Mouse (Mus musculus): ENCODE measurements at regions not wholly inside any gene's neighbourhood (a gene's known extent, or its start where the extent isn't known, plus 50 kb on each side); places are given as distances from the start of the nearest gene placed in this dataset.

DNA sequence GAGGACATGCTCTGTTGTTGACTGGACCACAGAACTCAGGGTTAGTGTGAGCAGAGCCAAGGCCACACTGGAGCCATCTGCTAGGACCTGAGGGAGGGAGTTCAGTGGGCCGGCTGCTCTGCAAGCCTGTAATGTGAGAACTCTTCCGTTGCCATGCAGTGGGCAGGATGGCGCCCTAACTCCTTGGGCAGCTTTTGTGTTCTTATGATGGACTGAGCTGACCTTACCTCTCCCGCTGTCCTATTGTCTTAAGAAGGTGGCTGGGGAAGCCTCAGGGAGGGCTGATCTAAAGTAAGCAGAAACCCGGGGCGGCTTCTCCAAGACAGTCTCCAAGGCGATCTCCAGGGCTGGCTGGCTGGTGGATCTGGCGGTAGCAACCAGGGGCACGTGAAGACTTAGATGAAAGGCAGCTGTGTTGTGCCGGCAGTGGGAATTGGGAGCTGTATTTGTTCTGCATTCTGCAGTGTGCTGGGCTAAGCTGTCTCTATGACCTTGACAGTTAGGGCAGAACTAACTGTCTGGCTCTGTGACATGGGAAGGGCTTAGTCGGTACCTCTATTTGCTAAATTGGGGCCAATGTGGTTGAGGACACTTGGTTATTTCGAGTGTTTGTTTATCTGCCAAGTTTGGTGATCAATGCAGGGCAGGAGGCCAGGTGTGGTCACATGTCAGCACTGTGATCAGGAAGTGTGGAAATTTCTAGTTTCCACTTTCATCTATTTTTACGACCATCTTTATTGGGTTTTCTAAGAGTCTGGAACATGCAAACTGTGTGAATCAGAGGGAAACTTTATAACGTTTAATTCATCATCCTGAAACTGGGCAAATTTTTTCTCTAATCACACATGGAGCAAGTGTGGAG lies 843.1 kb upstream of the Car8 start:
- Histone ChIP-seq H3K27me3 (ENCODE audit: control insufficient read depth, insufficient read depth, low read length) (no peaks in the 10 kb centered on the region), H3K9ac (ENCODE audit: low read length) (no peak overlapping the region), H3K36me3 (ENCODE audit: control insufficient read depth, insufficient read depth, low read length) (no peaks in the 10 kb centered on the region), H3K9me3 (ENCODE audit: control insufficient read depth, low read length) (no peaks in the 10 kb centered on the region), H3K4me2 (ENCODE audit: low read depth) (no peak overlapping the region), H3K4me1 (ENCODE audit: control insufficient read depth, insufficient read depth, low read length) (peaks cover 5% of the 10 kb centered on the region; the same call in 1 of the 2 replicates), H3K4me3 (ENCODE audit: low read depth, low read length) (no peak overlapping the region), H3K27ac (ENCODE audit: low read depth, low read length) (no peak overlapping the region)
- DNase-seq (ENCODE audit: low spot score) (peak; percentile 52), ATAC-seq (ENCODE audit: insufficient read depth, low FRiP score, low TSS enrichment) (peak; percentile 27; the same call in 1 of the 2 replicates)
- 41% methylated on average over 14 of the region's 14 CpGs for WGBS

DNA sequence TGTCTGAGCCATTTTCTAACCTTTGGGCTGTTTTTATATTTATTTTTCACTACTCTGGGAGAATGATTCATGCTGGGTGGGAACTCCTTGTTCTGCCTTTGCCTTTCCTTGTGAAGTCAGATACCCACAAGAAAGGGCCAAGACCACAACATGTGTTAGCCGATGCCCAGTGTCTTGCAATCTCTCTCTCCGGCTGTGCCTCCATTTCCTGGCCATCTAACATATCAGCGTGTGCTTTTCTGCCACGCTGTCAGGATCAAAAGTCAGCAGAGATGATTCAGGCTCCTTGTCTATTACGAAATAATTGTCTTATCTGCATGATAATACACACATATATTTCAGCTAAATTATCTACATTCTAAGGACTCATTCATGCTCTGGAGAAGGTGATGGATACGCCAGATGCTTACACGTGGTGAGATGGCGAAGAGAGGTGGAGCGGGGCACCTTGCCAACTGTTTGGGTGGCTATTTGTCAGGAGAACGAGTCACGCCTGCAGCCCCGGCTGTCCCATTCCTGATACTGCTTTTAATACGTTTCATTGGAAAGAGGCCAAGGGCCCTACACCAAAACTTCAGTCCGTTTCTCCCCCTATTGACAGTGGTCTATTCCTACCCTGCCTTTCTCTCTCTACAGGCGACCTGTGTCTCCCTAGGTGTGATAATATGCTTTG lies 842.1 kb upstream of the Car8 start:
- ATAC-seq (ENCODE audit: insufficient read depth, low FRiP score, low TSS enrichment) (no peak), DNase-seq (ENCODE audit: low spot score) (no peak)
- no peaks in the 10 kb centered on the region for H3K9me3 ChIP-seq (ENCODE audit: control insufficient read depth, low read length)
- H3K4me2 ChIP-seq (ENCODE audit: low read depth), result no peak overlapping the region
- no peak overlapping the region for H3K9ac ChIP-seq (ENCODE audit: low read length)
- WGBS, result 86% methylated on average over 15 of the region's 15 CpGs
- H3K4me1 ChIP-seq (ENCODE audit: control insufficient read depth, insufficient read depth, low read length), result peaks cover 5% of the 10 kb centered on the region; the same call in 1 of the 2 replicates
- no peak overlapping the region for H3K27ac ChIP-seq (ENCODE audit: low read depth, low read length)
- no peak overlapping the region for H3K4me3 ChIP-seq (ENCODE audit: low read depth, low read length)
- H3K36me3 ChIP-seq (ENCODE audit: control insufficient read depth, insufficient read depth, low read length), result no peaks in the 10 kb centered on the region
- no peaks in the 10 kb centered on the region for H3K27me3 ChIP-seq (ENCODE audit: control insufficient read depth, insufficient read depth, low read length)

DNA sequence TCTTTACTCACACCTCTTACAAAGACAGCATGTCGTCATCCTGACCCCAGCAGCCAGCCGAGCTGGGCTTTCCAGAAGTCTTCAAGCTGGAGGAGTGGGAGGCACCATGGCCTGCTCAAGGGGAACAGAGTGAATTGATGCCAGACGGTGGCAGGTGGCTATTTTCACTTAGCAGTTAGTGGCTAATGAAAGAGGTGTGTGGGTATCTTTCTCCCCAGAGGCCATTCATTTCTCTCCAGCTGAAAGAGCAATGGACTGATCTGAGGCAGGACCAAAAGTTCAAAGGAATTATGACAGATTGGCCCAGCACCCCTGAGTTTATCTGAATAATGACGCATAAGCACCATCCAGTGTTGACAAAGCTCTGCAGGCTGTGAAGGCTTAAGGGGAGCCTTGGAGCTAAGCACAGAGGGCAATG lies 841.0 kb upstream of the Car8 start:
- Histone ChIP-seq H3K9me3 (ENCODE audit: control insufficient read depth, low read length) (no peaks in the 10 kb centered on the region), H3K4me3 (ENCODE audit: low read depth, low read length) (no peak overlapping the region), H3K36me3 (ENCODE audit: control insufficient read depth, insufficient read depth, low read length) (no peaks in the 10 kb centered on the region), H3K27me3 (ENCODE audit: control insufficient read depth, insufficient read depth, low read length) (no peaks in the 10 kb centered on the region), H3K4me1 (ENCODE audit: control insufficient read depth, insufficient read depth, low read length) (peaks cover 5% of the 10 kb centered on the region; the same call in 1 of the 2 replicates), H3K9ac (ENCODE audit: low read length) (no peak overlapping the region), H3K27ac (ENCODE audit: low read depth, low read length) (no peak overlapping the region), H3K4me2 (ENCODE audit: low read depth) (no peak overlapping the region)
- DNase-seq (ENCODE audit: low spot score) (peak; percentile 33), ATAC-seq (ENCODE audit: insufficient read depth, low FRiP score, low TSS enrichment) (no peak)
- 34% methylated on average over 4 of the region's 4 CpGs for WGBS

DNA sequence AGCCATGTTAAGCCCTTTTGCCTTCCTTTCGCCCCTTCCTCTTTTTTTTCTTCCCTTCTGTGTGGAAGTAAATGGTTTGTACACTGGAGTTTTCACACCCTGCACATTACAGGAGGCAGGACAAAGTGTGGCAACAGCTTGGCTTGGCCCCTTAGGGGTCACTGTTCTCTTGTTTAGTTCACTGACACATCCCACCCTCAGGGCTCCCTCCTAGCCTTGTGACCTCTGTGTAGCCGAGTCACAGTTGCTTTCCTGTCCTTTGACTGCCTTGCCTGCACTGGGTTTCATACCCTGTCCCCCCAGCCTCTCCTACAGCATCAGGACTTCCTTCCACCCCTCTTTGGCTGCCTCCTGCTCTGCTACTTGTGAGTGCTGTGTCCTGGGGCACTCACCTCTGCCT lies 835.6 kb upstream of the Car8 start:
- no peak overlapping the region for H3K4me2 ChIP-seq (ENCODE audit: low read depth)
- H3K36me3 ChIP-seq (ENCODE audit: control insufficient read depth, insufficient read depth, low read length), result no peaks in the 10 kb centered on the region
- H3K27ac ChIP-seq (ENCODE audit: low read depth, low read length), result 0 out of 2 replicates have a peak overlapping the region, but pooled peaks have one; percentile 53
- H3K4me1 ChIP-seq (ENCODE audit: control insufficient read depth, insufficient read depth, low read length), result peaks cover 10% of the 10 kb centered on the region; the same call in 1 of the 2 replicates
- no peak for ATAC-seq (ENCODE audit: insufficient read depth, low FRiP score, low TSS enrichment)
- 34% methylated on average over 2 of the region's 2 CpGs for WGBS
- no peak for DNase-seq (ENCODE audit: low spot score)
- H3K9me3 ChIP-seq (ENCODE audit: control insufficient read depth, low read length), result no peaks in the 10 kb centered on the region
- no peak overlapping the region for H3K4me3 ChIP-seq (ENCODE audit: low read depth, low read length)
- H3K27me3 ChIP-seq (ENCODE audit: control insufficient read depth, insufficient read depth, low read length), result no peaks in the 10 kb centered on the region
- H3K9ac ChIP-seq (ENCODE audit: low read length), result no peak overlapping the region

DNA sequence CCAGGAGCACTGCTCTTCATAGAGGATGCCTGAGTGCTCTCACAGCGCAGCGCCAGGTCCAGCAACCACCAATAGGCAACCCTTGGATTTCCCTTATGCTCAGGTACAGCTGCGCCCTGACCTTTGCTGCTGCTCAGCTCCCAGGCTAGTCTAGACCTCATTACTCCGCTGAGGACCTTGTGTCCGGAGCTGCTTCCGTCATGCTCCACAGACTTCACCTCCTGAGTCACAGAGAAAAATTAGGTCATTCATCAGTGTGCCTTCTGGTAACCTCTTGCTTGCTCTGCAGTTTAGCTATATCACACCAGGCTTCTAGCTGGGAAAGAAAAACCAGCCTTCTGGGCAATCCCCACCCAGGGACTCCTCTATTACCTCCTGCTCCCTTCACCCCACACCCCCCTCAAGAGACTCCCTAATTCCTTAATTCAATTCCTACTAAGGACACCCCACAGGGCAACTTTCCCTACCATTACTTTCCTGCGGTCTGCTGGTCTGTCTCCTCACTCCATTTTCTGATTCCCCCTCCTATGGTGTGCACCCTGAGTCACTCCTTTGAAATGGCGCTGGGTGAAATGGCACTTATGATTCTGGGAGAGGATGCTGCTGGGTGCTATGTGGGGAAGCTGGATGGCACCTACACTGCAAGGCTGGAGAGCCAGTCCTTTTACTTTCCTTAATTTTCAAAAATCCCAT lies 835.0 kb upstream of the Car8 start:
- ATAC-seq (ENCODE audit: insufficient read depth, low FRiP score, low TSS enrichment) (0 out of 2 replicates have a peak, but pooled peaks have one; percentile 38), DNase-seq (ENCODE audit: low spot score) (peak; percentile 34)
- Histone ChIP-seq H3K9me3 (ENCODE audit: control insufficient read depth, low read length) (no peaks in the 10 kb centered on the region), H3K4me1 (ENCODE audit: control insufficient read depth, insufficient read depth, low read length) (peaks cover 10% of the 10 kb centered on the region; the same call in 1 of the 2 replicates), H3K4me3 (ENCODE audit: low read depth, low read length) (no peak overlapping the region), H3K36me3 (ENCODE audit: control insufficient read depth, insufficient read depth, low read length) (no peaks in the 10 kb centered on the region), H3K9ac (ENCODE audit: low read length) (no peak overlapping the region), H3K27ac (ENCODE audit: low read depth, low read length) (no peak overlapping the region), H3K27me3 (ENCODE audit: control insufficient read depth, insufficient read depth, low read length) (no peaks in the 10 kb centered on the region), H3K4me2 (ENCODE audit: low read depth) (no peak overlapping the region)
- 59% methylated on average over 8 of the region's 8 CpGs for WGBS

DNA sequence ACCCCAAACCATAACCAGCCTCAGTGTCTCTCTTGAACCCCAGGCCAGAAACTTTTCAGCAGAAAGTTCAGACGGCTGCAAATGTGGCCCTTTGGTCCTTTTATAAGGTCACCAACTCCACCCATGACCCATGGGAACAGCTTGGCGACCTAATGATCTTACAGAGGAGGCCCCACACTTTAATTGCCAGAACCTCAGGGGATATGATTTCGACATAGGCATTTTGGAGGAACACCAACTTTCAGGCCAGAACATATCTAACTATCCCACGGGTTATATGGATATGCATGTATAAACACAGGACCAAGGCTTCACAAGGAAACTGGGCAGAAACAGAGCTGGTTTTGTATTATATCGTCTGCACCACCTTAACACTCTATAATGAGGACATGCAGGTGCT lies 833.5 kb upstream of the Car8 start:
- Histone ChIP-seq H3K4me3 (ENCODE audit: low read depth, low read length) (no peak overlapping the region), H3K4me2 (ENCODE audit: low read depth) (no peak overlapping the region), H3K4me1 (ENCODE audit: control insufficient read depth, insufficient read depth, low read length) (peaks cover 10% of the 10 kb centered on the region; the same call in 1 of the 2 replicates), H3K36me3 (ENCODE audit: control insufficient read depth, insufficient read depth, low read length) (no peaks in the 10 kb centered on the region), H3K9me3 (ENCODE audit: control insufficient read depth, low read length) (no peaks in the 10 kb centered on the region), H3K27ac (ENCODE audit: low read depth, low read length) (no peak overlapping the region), H3K27me3 (ENCODE audit: control insufficient read depth, insufficient read depth, low read length) (no peaks in the 10 kb centered on the region), H3K9ac (ENCODE audit: low read length) (no peak overlapping the region)
- WGBS, result 75% methylated on average over 5 of the region's 5 CpGs
- ATAC-seq (ENCODE audit: insufficient read depth, low FRiP score, low TSS enrichment) (no peak), DNase-seq (ENCODE audit: low spot score) (no peak)

DNA sequence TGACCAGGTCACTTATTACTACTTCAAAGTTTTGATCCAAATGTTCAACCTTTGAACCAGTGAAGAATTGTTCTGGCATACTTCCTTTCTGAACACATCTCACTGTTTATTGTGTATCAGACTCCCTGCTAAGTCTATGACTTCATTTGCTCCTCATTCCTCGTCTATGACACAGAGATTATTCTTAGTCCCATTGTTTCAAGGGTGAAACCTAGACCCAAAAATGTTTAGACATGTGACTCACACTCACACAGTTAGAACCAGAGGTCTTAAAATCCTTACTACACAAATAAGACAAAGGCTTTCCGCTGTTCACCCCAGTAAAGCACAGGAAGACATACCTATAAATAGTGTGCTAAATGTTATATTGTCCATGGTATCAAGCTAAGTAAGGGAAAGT lies 829.0 kb upstream of the Car8 start:
- no peaks in the 10 kb centered on the region for H3K36me3 ChIP-seq (ENCODE audit: control insufficient read depth, insufficient read depth, low read length)
- H3K4me2 ChIP-seq (ENCODE audit: low read depth), result no peak overlapping the region
- H3K27me3 ChIP-seq (ENCODE audit: control insufficient read depth, insufficient read depth, low read length), result no peaks in the 10 kb centered on the region
- no peak overlapping the region for H3K27ac ChIP-seq (ENCODE audit: low read depth, low read length)
- H3K9me3 ChIP-seq (ENCODE audit: control insufficient read depth, low read length), result no peaks in the 10 kb centered on the region
- no peak overlapping the region for H3K9ac ChIP-seq (ENCODE audit: low read length)
- H3K4me1 ChIP-seq (ENCODE audit: control insufficient read depth, insufficient read depth, low read length), result no peaks in the 10 kb centered on the region
- DNase-seq (ENCODE audit: low spot score) (no peak), ATAC-seq (ENCODE audit: insufficient read depth, low FRiP score, low TSS enrichment) (no peak)
- WGBS, result 72% methylated on average over 2 of the region's 2 CpGs
- H3K4me3 ChIP-seq (ENCODE audit: low read depth, low read length), result no peak overlapping the region

DNA sequence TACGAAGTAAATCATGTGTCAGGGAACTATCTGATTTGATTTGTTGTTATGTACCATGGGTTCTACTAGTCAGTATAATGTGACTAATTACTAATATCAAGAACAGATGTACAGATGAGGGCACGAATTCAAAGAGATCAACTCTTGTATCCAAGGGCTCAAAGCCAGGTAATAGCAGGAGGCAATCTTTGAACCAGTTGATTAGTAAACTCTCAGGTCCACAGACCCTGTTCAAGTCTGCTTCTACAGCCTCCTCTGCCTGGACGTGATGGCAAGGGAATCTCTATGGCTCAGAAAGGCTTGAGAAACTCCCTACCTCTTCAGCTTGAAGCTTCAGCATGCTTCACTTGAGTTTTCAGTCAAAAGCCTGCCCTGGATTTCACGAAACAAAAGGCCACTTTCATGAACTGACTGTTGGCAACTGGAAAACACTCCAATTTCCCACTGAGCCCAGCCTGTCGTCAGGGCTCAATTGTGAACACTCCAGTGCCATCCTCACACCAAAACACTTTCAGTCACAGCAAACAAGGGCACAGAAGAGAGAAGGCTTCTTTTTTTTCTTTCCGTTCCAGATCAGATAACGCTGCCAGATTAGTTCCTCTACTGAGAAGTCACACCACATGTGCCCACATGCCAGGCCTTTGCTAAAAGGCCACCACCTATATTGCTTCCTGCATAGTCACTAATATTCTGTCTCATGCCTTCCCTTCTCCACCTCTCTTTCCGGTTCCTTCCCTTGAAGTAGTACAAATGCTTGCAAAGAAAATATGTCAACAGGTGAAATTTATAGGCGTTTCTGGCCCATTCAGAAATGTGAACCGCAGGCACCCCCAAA lies 827.4 kb upstream of the Car8 start:
- DNase-seq (ENCODE audit: low spot score) (no peak), ATAC-seq (ENCODE audit: insufficient read depth, low FRiP score, low TSS enrichment) (no peak)
- Histone ChIP-seq H3K4me3 (ENCODE audit: low read depth, low read length) (no peak overlapping the region), H3K27ac (ENCODE audit: low read depth, low read length) (no peak overlapping the region), H3K4me1 (ENCODE audit: control insufficient read depth, insufficient read depth, low read length) (no peaks in the 10 kb centered on the region), H3K9me3 (ENCODE audit: control insufficient read depth, low read length) (no peaks in the 10 kb centered on the region), H3K27me3 (ENCODE audit: control insufficient read depth, insufficient read depth, low read length) (no peaks in the 10 kb centered on the region), H3K9ac (ENCODE audit: low read length) (no peak overlapping the region), H3K4me2 (ENCODE audit: low read depth) (no peak overlapping the region), H3K36me3 (ENCODE audit: control insufficient read depth, insufficient read depth, low read length) (no peaks in the 10 kb centered on the region)
- 72% methylated on average over 10 of the region's 10 CpGs for WGBS

Data from neural tube, embryonic 11.5 days (tissue).